Mouse (Mus musculus) small intestine, adult 2 months (tissue): ENCODE results near the gene Olfr699. TPM values are rescaled to one million over a fixed set of nuclear protein-coding genes. Genes with fewer than 3 reads are reported as not detected.

Experiments used
- H3K27ac ChIP-seq: fragments of 200-500 bp; 2 replicates; pipeline ENCODE4 v1.5.1; 2012; ENCODE audit warnings: low read depth, low read length, control low read depth, inconsistent platforms; ENCODE audit not compliant: insufficient read depth
- H3K27me3 ChIP-seq: fragments of 200-500 bp; 2 replicates; pipeline ENCODE4 v1.6.1; 2012; ENCODE audit warnings: mild to moderate bottlenecking, moderate library complexity, low read length, inconsistent platforms; ENCODE audit not compliant: control insufficient read depth, insufficient read depth
- H3K36me3 ChIP-seq: fragments of 200-500 bp; 2 replicates; pipeline ENCODE4 v1.6.1; 2012; ENCODE audit warnings: mild to moderate bottlenecking, low read length, control low read depth, inconsistent platforms; ENCODE audit not compliant: control insufficient read depth, insufficient read depth
- H3K4me1 ChIP-seq: fragments of 200-500 bp; 2 replicates; pipeline ENCODE4 v1.6.1; 2012; ENCODE audit warnings: low read length, inconsistent platforms, mixed read lengths; ENCODE audit not compliant: control insufficient read depth, insufficient read depth, insufficient read length
- H3K4me3 ChIP-seq: fragments of 200-500 bp; 2 replicates; pipeline ENCODE4 v1.5.1; 2012; ENCODE audit warnings: low read depth, mild to moderate bottlenecking, control low read depth, inconsistent platforms, low read length, moderate library complexity
- CTCF ChIP-seq: fragments of 200-500 bp; IDR thresholded peaks from 2 replicates; pipeline ENCODE4 v1.5.1; 2012; ENCODE audit warnings: low read depth, mild to moderate bottlenecking, control low read depth, inconsistent platforms, low read length, moderate library complexity, mixed read lengths; ENCODE audit not compliant: insufficient replicate concordance, insufficient read length; ENCODE audit errors: extremely low read depth
- POLR2A ChIP-seq: fragments of 200-500 bp; IDR thresholded peaks from 2 replicates; pipeline ENCODE4 v1.6.1; 2012; ENCODE audit warnings: low read depth, mild to moderate bottlenecking, control low read depth, inconsistent platforms, low read length, moderate library complexity
- WGBS: fragments of 180-500 bp; shearing (Covaris S2); methylation state at CpG from one replicate; pipeline ENCODE4 v1.1.7; 2018; 5-methylcytosine and 5-hydroxymethylcytosine counted together
- polyA plus RNA-seq: library from polyadenylated mRNA; depleted of rRNA; stranded (reverse); fragments of >200 nt; gene quantifications from 2 replicates; pipeline ENCODE4 v1.2.3, GENCODE M21; 2012; rRNA removed

The Olfr699 gene
- polyA plus RNA-seq, 1 experiment = not detected

GRCm38 (mm10) chr7:106758800-106759199 is 34.2 kb downstream of the Olfr699 start:
- TF ChIP-seq CTCF (no peak), POLR2A (no peak)
- no peak overlapping the region for H3K4me3 ChIP-seq
- H3K27me3 ChIP-seq = no peaks in the 10 kb centered on the region
- no peak overlapping the region for H3K27ac ChIP-seq
- WGBS = 88% methylated on average over 2 of the region's 2 CpGs
- no peaks in the 10 kb centered on the region for H3K4me1 ChIP-seq
- H3K36me3 ChIP-seq = no peaks in the 10 kb centered on the region

GRCm38 (mm10) chr7:106755297-106755696 is 37.7 kb downstream of the Olfr699 start, which contains the start of gene Olfr698:
Olfr698 (minus strand) TSS chr7:106755397.
- Histone ChIP-seq H3K4me1 (no peaks in the 10 kb centered on the region), H3K27me3 (no peaks in the 10 kb centered on the region), H3K4me3 (no peak within 1 kb of the TSS), H3K27ac (no peak within 1 kb of the TSS), H3K36me3 (no peaks in the 10 kb centered on the region)
- TF ChIP-seq CTCF = no peak
- no peak for TF ChIP-seq POLR2A

- no peak overlapping the region for H3K4me3 ChIP-seq
- H3K36me3 ChIP-seq = no peaks in the 10 kb centered on the region
- WGBS = 93% methylated on average over 5 of the region's 5 CpGs
- H3K27me3 ChIP-seq = no peaks in the 10 kb centered on the region
- TF ChIP-seq CTCF (no peak), POLR2A (no peak)
- H3K4me1 ChIP-seq = no peaks in the 10 kb centered on the region
- no peak overlapping the region for H3K27ac ChIP-seq
Measured at GRCm38 (mm10) chr7:106745811-106746210, 47.2 kb downstream of the Olfr699 start.

- Histone ChIP-seq H3K36me3 (no peaks in the 10 kb centered on the region), H3K4me1 (no peaks in the 10 kb centered on the region), H3K27me3 (no peaks in the 10 kb centered on the region), H3K4me3 (no peak within 1 kb of the TSS), H3K27ac (no peak within 1 kb of the TSS)
- TF ChIP-seq POLR2A (no peak), CTCF (no peak)
- WGBS = 63% methylated on average over 1 of the region's 1 CpGs
Measured at GRCm38 (mm10) chr7:106742343-106742742, 50.7 kb downstream of the Olfr699 start, which contains the start of gene Olfr697. Olfr697 (minus strand) TSS chr7:106742443.

Other genes with a start within 250 kb of the Olfr699 start
- gene Olfr693, start 112.6 kb downstream of the Olfr699 start, polyA plus RNA-seq = not detected in 2 replicates
- not detected in 2 replicates for gene Olfr694, start 101.4 kb downstream of the Olfr699 start, polyA plus RNA-seq
- gene Olfr695, start 76.8 kb downstream of the Olfr699 start, polyA plus RNA-seq = not detected in 2 replicates
- not detected in 2 replicates for gene Olfr697, start 50.8 kb downstream of the Olfr699 start, polyA plus RNA-seq
- gene Olfr698, start 37.8 kb downstream of the Olfr699 start, polyA plus RNA-seq = not detected in 2 replicates
- gene Olfr700, start 15.6 kb upstream of the Olfr699 start, polyA plus RNA-seq = not detected in 2 replicates
- gene Olfr701, start 20.9 kb upstream of the Olfr699 start, polyA plus RNA-seq = not detected in 2 replicates
- gene Olfr702, start 40.7 kb upstream of the Olfr699 start, polyA plus RNA-seq = not detected in 2 replicates
- gene Olfr703, start 50.2 kb upstream of the Olfr699 start, polyA plus RNA-seq = not detected in 2 replicates
- not detected in 2 replicates for gene Olfr704, start 70.0 kb upstream of the Olfr699 start, polyA plus RNA-seq
- gene Olfr705, start 83.7 kb upstream of the Olfr699 start, polyA plus RNA-seq = not detected in 2 replicates
- not detected in 2 replicates for gene Olfr706, start 95.0 kb upstream of the Olfr699 start, polyA plus RNA-seq
- gene Olfr707, start 108.0 kb upstream of the Olfr699 start, polyA plus RNA-seq = not detected in 2 replicates
- not detected in 2 replicates for gene Olfr1532-ps1, start 114.8 kb upstream of the Olfr699 start, polyA plus RNA-seq
- gene Olfr709-ps1, start 139.0 kb upstream of the Olfr699 start, polyA plus RNA-seq = not detected in 2 replicates
- gene Olfr710, start 155.1 kb upstream of the Olfr699 start, polyA plus RNA-seq = not detected in 2 replicates
- not detected in 2 replicates for gene Olfr6, start 170.7 kb upstream of the Olfr699 start, polyA plus RNA-seq
- gene Olfr711, start 182.3 kb upstream of the Olfr699 start, polyA plus RNA-seq = not detected in 2 replicates
- not detected in 2 replicates for gene Olfr2, start 212.9 kb upstream of the Olfr699 start, polyA plus RNA-seq
- gene Olfr713, start 238.0 kb upstream of the Olfr699 start, polyA plus RNA-seq = not detected in 2 replicates